Mouse (Mus musculus) midbrain, postnatal 0 days (tissue): ENCODE measurements around the gene Lrrc17. TPM values are rescaled to one million over a fixed set of nuclear protein-coding genes. Genes with fewer than 3 reads are reported as not detected.

Experiments
- ATAC-seq: fragments of 200-750 bp; cut with Nextera tagmentation; 2 replicates; pipeline ENCODE4 v1.8.0; 2017; ENCODE audit warnings: moderate number of reproducible peaks, mild to moderate bottlenecking, moderate TSS enrichment, moderate library complexity; ENCODE audit not compliant: low FRiP score
- DNase-seq: peaks from one replicate; pipeline ENCODE4 v3.0.0-alpha.2; 2015; ENCODE audit warnings: low spot score
- H3K27ac ChIP-seq: fragments of 300-500 bp; sonication (generic); 2 replicates; pipeline ENCODE4 v1.5.1; 2014; ENCODE audit warnings: low read depth, mild to moderate bottlenecking, low read length, mixed read lengths
- H3K27me3 ChIP-seq: fragments of 300-500 bp; sonication (generic); 2 replicates; pipeline ENCODE4 v1.6.1; 2014; ENCODE audit warnings: low read length, control low read depth, mixed read lengths; ENCODE audit not compliant: insufficient read depth
- H3K36me3 ChIP-seq: fragments of 300-500 bp; sonication (generic); 2 replicates; pipeline ENCODE4 v1.6.1; 2014; ENCODE audit warnings: low read length, control low read depth, mixed read lengths; ENCODE audit not compliant: insufficient read depth
- H3K4me1 ChIP-seq: fragments of 300-500 bp; sonication (generic); 2 replicates; pipeline ENCODE4 v1.6.1; 2014; ENCODE audit warnings: mild to moderate bottlenecking, control low read depth, antibody characterized with exemption, low read length, mixed read lengths; ENCODE audit not compliant: insufficient read depth
- H3K4me2 ChIP-seq: fragments of 300-500 bp; sonication (generic); 2 replicates; pipeline ENCODE4 v1.6.1; 2014; ENCODE audit warnings: low read depth, mild to moderate bottlenecking, low read length, mixed read lengths; ENCODE audit not compliant: poor library complexity, severe bottlenecking
- H3K4me3 ChIP-seq: fragments of 300-500 bp; sonication (generic); 2 replicates; pipeline ENCODE4 v1.5.1; 2014; ENCODE audit warnings: low read depth, mild to moderate bottlenecking, low read length, moderate library complexity
- H3K9ac ChIP-seq: fragments of 300-500 bp; sonication (generic); replicated peaks from 2 replicates; pipeline ENCODE4 v1.6.1; 2014; ENCODE audit warnings: mild to moderate bottlenecking, low read length, moderate library complexity, mixed read lengths; ENCODE audit not compliant: poor library complexity, severe bottlenecking
- H3K9me3 ChIP-seq: fragments of 300-500 bp; sonication (generic); 2 replicates; pipeline ENCODE4 v1.6.1; 2016; ENCODE audit warnings: low read length, control low read depth
- CTCF ChIP-seq: IDR thresholded peaks from 2 replicates; pipeline ENCODE4 v1.5.1; 2016; ENCODE audit warnings: antibody characterized with exemption, mild to moderate bottlenecking
- WGBS: fragments of 180-500 bp; shearing (Covaris S2); extraction: QIAGEN DNeasy Blood & Tissue Kit; methylation state at CpG from one replicate; pipeline ENCODE4 v1.1.7; 2014; 5-methylcytosine and 5-hydroxymethylcytosine counted together
- polyA plus RNA-seq: library from polyadenylated mRNA; unstranded; fragments of >200 nt; fragmentation: Nextera tagmentation; extraction: Ambion mirVana; gene quantifications from 2 replicates; pipeline ENCODE4 v1.2.1, GENCODE M21; 2015
- total RNA-seq: library from RNA; depleted of rRNA; stranded (reverse); fragments of >200 nt; gene quantifications from 2 replicates; pipeline ENCODE4 v1.2.3, GENCODE M21; 2014; rRNA removed

Lrrc17 gene
- total RNA-seq (3.7 and 4.5 TPM in 2 replicates), polyA plus RNA-seq (3.3 and 3.9 TPM in 2 replicates)

DNA sequence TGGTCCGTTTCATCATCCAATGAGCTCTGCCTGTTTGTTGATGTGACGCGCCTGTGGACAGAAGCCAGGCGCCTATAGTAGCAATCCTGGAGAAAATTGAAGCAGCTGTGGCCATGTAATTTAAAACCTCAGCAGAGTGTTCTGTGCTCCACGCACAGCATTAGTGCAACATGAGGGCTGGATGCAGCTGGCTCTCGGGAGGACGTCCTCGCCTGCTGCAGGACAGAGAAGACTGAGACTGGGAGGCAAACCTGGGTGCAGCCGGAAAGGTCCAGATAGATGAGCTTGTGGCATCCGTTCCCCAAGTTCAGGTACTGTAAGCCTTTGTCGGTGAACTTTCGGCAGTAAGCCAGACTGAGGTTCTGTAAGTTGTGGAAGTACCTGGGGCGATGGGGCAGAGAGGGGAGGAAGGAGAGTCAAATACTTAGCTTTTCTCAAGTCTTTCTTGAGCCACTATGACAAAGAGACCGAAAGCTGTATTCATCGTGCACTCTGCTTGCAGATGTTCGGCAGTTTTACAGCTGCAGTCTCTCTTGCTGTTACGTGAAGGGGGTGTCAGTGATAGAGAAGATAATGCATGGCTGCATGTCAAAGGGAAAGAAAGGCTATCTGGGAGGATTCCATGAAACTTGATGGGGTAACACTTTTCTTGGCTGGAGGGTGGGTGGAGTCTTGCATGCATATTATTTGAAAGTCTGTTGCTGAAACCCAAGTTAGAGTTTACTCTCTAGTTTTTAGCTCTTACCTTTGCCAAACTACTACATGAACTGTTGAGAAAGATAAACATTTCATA, at the start of gene Lrrc17:
Lrrc17 (plus strand) TSS at position 151 of the 793 bp plus-strand sequence.
- H3K9ac ChIP-seq: no peak within 1 kb of the TSS
- no peak for TF ChIP-seq CTCF
- ATAC-seq (no peak), DNase-seq (peak; percentile 32)
- no peaks in the 10 kb centered on the region for H3K36me3 ChIP-seq
- H3K4me3 ChIP-seq: 0 out of 2 replicates have a peak within 1 kb of the TSS, but pooled peaks have one; percentile 1
- no peak within 1 kb of the TSS for H3K4me2 ChIP-seq
- H3K27me3 ChIP-seq: no peaks in the 10 kb centered on the region
- H3K27ac ChIP-seq: no peak within 1 kb of the TSS
- no peaks in the 10 kb centered on the region for H3K9me3 ChIP-seq
- 55% methylated on average over 17 of the region's 17 CpGs for WGBS
- H3K4me1 ChIP-seq: no peaks in the 10 kb centered on the region

DNA sequence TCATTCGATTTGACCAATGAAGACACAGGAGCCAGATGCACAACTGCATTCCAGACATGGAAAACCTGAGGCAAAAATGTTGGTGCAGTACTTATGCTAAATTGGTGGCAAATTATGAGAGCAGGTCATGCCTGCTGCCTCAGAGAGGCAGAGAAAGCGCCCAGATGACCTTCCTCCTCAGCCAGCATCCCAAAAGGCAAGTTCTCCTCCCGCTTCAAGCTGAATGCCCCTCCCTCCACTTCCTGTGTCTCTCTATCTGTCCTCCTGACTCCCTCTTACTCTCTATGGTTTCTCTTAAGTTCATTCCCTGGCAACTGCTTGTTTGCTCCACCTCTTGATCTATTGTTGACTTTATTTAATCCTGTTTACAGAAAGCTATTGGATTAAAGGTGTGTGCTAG, 48.6 kb upstream of the Lrrc17 start:
- 59% methylated on average over 3 of the region's 3 CpGs for WGBS
- no peak for TF ChIP-seq CTCF
- no peaks in the 10 kb centered on the region for H3K9me3 ChIP-seq
- no peaks in the 10 kb centered on the region for H3K4me1 ChIP-seq
- ATAC-seq (no peak), DNase-seq (no peak)
- H3K4me2 ChIP-seq: no peak overlapping the region
- no peak overlapping the region for H3K9ac ChIP-seq
- H3K27me3 ChIP-seq: no peaks in the 10 kb centered on the region
- H3K36me3 ChIP-seq: no peaks in the 10 kb centered on the region
- no peak overlapping the region for H3K27ac ChIP-seq
- H3K4me3 ChIP-seq: no peak overlapping the region

DNA sequence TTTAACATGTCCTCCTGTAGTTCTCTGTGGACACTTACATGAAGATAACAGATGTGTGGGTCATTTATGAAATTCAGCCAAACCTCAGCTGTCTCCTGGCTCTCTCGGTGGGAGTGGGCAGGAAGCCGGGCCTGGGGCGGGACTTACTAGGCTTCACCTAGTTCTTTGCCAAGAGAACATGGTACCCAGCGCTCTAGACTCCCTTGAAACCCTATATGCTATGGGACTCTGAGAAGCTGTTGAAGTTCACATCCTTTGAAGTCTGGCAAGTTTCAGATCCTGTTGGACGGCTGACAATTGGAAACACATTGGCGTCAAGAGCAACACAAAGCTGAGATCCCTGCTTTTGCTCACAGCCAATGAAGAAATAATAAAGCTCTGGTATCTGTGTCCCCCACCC, 47.0 kb upstream of the Lrrc17 start:
- no peak overlapping the region for H3K4me2 ChIP-seq
- ATAC-seq: no peak
- TF ChIP-seq CTCF: no peak

DNA sequence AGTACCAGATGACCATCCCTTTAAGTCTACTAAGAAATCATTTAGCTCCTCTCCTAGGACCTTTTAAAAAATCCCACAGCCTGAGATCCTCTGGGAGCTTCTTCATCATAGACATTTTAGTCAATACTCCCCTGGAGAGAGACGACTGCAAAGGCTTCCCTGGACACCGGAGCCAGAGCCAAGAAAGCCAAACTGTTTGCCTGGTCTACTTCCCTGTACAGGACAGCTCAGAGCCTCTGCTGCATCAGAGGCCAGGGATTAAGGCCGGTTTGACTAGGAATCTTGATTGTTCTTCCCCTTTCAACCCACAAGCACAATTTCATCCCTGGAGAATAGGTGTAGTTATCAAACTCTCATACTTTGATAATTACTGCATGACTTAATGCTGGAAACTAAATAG, 46.5 kb upstream of the Lrrc17 start:
- no peak overlapping the region for H3K4me3 ChIP-seq
- no peak overlapping the region for H3K4me2 ChIP-seq
- H3K9me3 ChIP-seq: no peaks in the 10 kb centered on the region
- no peak overlapping the region for H3K27ac ChIP-seq
- no peak overlapping the region for H3K9ac ChIP-seq
- no peak for TF ChIP-seq CTCF
- no peaks in the 10 kb centered on the region for H3K36me3 ChIP-seq
- 57% methylated on average over 3 of the region's 3 CpGs for WGBS
- H3K27me3 ChIP-seq: no peaks in the 10 kb centered on the region
- no peak for DNase-seq
- no peaks in the 10 kb centered on the region for H3K4me1 ChIP-seq
- no peak for ATAC-seq

More for the DNA sequence above, 47.0 kb upstream of the Lrrc17 start:
- WGBS: 80% methylated on average over 6 of the region's 6 CpGs
- H3K4me1 ChIP-seq: no peaks in the 10 kb centered on the region
- H3K27ac ChIP-seq: no peak overlapping the region
- peak; percentile 4 for DNase-seq
- H3K9ac ChIP-seq: no peak overlapping the region
- no peaks in the 10 kb centered on the region for H3K9me3 ChIP-seq
- H3K27me3 ChIP-seq: no peaks in the 10 kb centered on the region
- H3K4me3 ChIP-seq: no peak overlapping the region
- H3K36me3 ChIP-seq: no peaks in the 10 kb centered on the region

DNA sequence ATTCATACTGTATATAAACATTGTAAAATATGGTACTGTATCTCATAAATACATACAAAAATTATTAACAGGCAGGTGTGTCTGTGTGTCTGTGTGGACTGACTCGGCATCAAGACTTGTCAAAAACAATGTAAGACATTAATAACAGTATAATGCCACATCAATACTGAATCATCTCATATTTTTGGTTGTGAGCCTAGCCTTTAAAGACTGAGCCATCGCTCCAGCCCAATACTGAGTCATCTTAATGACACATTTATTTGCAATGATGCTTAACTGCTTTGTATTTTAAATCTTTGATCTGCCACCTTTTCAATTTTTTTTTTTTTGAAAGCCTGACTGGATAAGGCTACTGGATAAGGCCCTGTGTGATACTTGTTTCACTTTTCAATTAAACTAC, 44.9 kb upstream of the Lrrc17 start:
- Histone ChIP-seq H3K9me3 (no peaks in the 10 kb centered on the region), H3K36me3 (no peaks in the 10 kb centered on the region), H3K9ac (no peak overlapping the region), H3K27ac (no peak overlapping the region), H3K4me3 (no peak overlapping the region), H3K4me1 (no peaks in the 10 kb centered on the region), H3K27me3 (no peaks in the 10 kb centered on the region), H3K4me2 (no peak overlapping the region)
- DNase-seq (no peak), ATAC-seq (no peak)
- 90% methylated on average over 2 of the region's 2 CpGs for WGBS
- TF ChIP-seq CTCF: no peak

DNA sequence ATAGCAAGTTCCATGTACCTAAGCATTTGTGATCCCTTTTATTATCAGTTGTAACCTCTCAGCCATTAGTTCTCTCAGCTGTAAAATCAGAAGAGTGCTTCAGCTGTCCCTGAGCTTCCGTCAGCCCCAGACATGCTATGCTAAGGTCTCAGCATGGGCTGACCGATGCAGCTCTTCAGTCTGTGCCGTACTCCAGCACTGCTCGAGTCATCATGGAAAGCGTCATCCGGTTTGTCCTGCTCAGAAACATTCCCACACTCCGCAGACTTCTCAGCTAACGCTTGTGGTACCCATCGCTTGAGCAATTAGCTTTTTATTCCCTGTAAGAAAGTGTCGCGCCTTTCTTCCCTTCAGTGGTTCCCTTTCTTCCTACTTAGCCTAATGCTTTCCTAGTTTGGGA, 44.4 kb upstream of the Lrrc17 start:
- ATAC-seq: no peak
- no peaks in the 10 kb centered on the region for H3K9me3 ChIP-seq
- no peak for DNase-seq
- no peaks in the 10 kb centered on the region for H3K27me3 ChIP-seq
- H3K4me1 ChIP-seq: no peaks in the 10 kb centered on the region
- H3K36me3 ChIP-seq: no peaks in the 10 kb centered on the region
- WGBS: 75% methylated on average over 11 of the region's 11 CpGs
- no peak overlapping the region for H3K27ac ChIP-seq
- TF ChIP-seq CTCF: no peak
- no peak overlapping the region for H3K4me2 ChIP-seq
- H3K4me3 ChIP-seq: no peak overlapping the region
- H3K9ac ChIP-seq: no peak overlapping the region
